Mouse (Mus musculus) lung, adult 18-20 months (tissue): ENCODE results near the gene Tlr13.
A peak's percentile ranks its signal among the peaks of the same experiment; 100 is the strongest.

Experiments
- DNase-seq, 2 experiments: peaks; one replicate each; pipeline ENCODE4 v3.0.0; 2022; ENCODE audit warnings: mixed read lengths in 2 of 2

Tlr13 gene

GRCm38 (mm10) chrX:106142936-106143335, at the start of gene Tlr13:
TSS of gene Tlr13 (plus strand) at chrX:106143204.
- DNase-seq, result no peak

DNA sequence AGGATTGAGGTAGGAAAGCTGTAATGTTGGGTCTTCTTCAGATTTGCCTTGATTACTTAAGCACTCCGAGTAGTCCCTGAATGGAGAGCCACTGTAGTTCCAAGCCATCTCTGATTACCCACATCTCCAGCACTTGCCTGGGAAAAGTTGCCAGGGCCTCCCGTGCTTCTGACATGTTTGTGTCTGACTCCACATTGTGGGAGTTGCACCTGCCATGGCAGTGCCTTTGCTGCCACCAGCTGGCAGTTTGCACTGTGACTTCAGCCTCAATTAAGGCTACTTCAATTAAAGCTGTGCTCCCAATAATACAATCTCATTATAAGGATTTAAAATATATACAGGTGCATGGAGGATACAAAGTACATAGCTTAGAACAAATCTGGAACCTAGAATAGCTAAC, 37.5 kb upstream of the Tlr13 start:
- DNase-seq, result peak; percentile 45 to 65

GRCm38 (mm10) chrX:106113881-106114280, 29.1 kb upstream of the Tlr13 start:
- no peak for DNase-seq

DNA sequence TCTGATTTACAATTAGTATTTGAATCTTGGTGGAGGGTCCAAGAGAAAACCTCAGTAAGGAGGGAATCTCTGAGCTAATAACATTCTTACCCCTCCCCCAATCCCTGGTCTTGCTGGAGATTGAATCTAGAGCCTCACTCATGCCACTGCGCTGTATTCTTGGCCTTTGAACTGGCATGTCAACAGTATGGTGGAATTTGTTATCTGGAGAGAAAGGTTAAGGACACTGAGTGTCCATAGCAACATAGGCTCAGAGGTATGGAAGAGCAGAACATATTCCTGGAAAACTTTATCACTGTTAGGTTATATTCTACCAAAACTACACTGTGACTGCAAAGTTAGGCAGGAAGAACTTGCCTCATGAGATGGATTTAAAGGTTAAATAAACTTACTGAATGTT, 28.3 kb upstream of the Tlr13 start:
- DNase-seq, result no peak

GRCm38 (mm10) chrX:106122823-106123222, 20.2 kb upstream of the Tlr13 start:
- no peak for DNase-seq

- no peak for DNase-seq
Measured at GRCm38 (mm10) chrX:106128283-106128682, 14.7 kb upstream of the Tlr13 start.

DNA sequence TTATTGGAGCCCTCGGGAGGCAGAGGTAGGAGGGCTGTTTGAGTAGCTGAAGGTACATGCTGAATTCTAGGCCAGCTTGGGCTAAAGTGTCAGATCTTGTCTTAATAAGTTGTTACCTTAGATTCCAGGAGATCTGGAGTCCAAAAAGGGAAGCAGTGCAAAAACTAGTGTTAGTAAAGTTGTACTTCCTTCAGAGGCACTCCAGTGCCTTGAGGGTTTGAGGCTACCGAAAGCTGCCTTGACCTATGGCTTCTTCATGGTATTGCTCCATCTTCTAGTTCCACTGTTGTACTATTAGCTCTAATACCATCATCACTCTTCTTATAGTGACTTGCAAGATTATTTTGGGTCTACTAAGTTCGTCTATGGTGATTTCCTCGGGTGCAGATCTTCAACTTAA, 13.1 kb upstream of the Tlr13 start:
- no peak for DNase-seq

DNA sequence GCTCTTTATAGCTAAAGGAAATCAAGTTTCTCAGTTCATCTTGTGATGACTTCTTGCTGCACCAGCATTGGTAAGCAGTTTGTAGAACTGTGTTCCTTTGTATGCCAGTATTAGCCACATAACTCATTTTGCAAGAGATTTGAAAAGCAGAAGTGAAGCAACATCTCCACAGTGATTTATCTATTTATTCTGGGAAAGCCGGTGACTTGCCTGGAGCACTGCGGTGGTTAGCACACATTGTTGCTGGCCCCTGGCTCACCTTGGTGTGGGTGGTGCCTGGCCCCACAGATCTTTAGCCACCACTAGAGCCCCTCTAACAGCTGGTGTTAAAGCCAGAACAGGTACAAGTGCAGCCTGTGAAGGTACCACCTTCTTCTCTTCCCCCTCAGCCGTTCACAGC, 8.1 kb upstream of the Tlr13 start:
- no peak for DNase-seq

GRCm38 (mm10) chrX:106135484-106135883, 7.5 kb upstream of the Tlr13 start:
- peak in 1 of 2 experiments; percentile 6 for DNase-seq

DNA sequence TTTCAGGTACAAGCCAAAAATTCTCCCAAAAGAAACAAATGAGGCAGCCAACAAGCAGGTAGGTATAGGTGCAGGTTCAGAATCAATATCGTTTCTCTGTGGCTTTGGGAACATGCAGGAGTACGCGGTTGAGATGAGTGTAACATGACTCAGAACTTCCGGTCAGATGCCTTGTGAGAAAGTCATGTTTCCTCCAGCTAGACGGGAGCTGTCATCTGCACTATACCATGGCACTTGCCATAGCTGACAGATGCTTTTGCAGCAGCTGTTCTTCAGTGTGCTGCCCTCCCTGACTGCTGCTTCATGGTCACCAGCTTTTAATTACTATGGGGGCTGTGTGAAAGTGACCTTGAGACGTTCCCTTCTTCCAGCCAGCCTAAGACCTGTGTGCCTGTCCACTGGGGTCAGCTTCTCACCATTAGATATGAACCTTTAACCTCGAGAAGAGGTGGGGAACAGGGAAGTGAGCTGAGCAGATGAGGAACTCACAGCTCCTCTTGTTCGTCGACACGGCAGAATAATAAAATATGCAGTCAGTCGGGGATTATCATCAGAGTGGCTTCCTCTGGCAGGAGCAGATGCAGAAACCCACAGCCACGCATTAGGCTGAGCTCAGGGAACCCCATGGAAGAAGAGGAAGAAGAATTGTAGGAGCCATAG, 7.0 kb upstream of the Tlr13 start:
- peak; percentile 9 to 11 for DNase-seq

DNA sequence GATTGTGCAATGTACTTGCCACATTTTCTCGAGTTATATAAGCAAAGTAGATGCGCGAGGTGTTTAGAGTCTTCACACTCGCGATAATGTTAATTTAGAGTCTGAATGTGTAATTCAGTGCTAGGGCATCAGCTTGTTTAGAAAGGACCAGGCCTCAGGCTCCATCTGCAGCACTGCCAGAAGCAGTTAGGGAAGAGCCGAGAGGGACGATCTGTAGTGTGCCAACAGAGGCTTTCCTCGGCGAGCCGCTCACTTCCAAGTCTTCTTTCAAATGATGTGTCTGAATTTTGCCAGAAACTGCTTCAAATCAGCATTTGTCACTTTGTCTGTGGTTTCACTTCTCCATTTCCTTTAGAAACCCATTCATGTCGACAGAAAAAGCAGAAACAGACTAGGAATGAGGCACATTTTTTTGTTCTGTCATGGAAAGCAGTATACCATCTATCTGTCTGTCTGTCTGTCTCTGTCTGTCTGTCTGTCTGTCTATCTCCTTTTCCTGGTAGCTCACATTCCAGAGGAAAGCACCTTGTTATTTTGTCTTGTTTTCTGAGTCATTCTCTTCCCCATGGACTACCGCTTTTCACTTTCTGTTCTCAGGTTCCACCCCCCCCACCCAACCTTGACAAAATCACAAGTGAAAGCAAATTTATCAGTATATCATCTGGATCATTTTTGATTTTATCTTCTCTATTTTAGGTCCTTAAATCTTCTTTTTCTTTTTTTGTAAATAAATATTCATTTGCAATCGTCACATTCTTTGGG, 3.5 kb upstream of the Tlr13 start:
- DNase-seq, result no peak

GRCm38 (mm10) chrX:106148185-106148584, 5.2 kb downstream of the Tlr13 start:
- no peak for DNase-seq

- peak; percentile 19 to 34 for DNase-seq
Measured at GRCm38 (mm10) chrX:106149460-106149859, 6.5 kb downstream of the Tlr13 start.

- no peak for DNase-seq
Measured at GRCm38 (mm10) chrX:106154180-106154586, 11.2 kb downstream of the Tlr13 start.

GRCm38 (mm10) chrX:106155892-106156291, 12.9 kb downstream of the Tlr13 start:
- DNase-seq, result no peak

- peak; percentile 30 to 52 for DNase-seq
Measured at GRCm38 (mm10) chrX:106163995-106164394, 21.0 kb downstream of the Tlr13 start.

- DNase-seq, result no peak
Measured at GRCm38 (mm10) chrX:106164555-106164954, 21.6 kb downstream of the Tlr13 start.

- no peak for DNase-seq
Measured at GRCm38 (mm10) chrX:106165089-106165488, 22.1 kb downstream of the Tlr13 start.

GRCm38 (mm10) chrX:106171106-106171852, 28.3 kb downstream of the Tlr13 start:
- peak; percentile 65 to 68 for DNase-seq

DNA sequence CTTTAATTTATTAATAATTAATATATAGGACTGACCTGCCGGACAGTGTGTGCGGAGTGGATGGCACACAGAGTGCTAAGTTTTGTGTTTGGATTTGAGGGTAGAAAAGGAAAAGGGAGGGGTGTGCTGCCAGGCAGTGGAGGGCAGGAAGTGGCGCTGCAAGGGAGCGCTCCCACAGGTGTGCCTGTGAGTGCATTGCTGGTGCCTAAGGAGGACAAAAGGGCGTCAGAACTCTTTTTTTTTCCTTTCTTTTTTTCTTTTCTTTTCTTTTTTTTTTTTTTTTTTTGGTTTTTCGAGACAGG, 28.8 kb downstream of the Tlr13 start:
- no peak for DNase-seq

DNA sequence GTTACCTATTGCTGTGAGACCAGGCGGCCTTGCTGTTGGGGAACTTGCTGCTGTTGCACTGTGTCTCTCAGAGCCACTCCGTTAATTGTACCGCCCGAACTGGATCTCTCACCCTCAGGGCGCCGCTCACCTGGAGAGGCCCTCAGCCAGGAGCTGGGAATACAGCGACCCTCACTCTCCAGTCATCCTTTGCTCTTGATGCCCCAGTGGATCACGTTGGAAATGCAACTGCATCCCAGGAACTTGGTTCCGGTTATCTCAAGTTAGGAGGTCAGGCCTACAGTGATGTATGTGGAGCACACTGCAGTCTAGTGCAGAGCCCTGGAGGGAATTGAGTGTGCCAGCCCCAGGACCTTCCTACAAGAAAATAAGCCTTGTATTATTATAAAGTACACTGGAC, 33.3 kb downstream of the Tlr13 start:
- DNase-seq, result no peak

GRCm38 (mm10) chrX:106184279-106184678, 41.3 kb downstream of the Tlr13 start:
- no peak for DNase-seq

- peak in 1 of 2 experiments; percentile 24 for DNase-seq
Measured at GRCm38 (mm10) chrX:106185706-106186105, 42.7 kb downstream of the Tlr13 start.
